Mouse (Mus musculus) lung, embryonic 15.5 days (tissue): ENCODE measurements around the gene AI661453. TPM values are rescaled to one million over a fixed set of nuclear protein-coding genes. Genes with fewer than 3 reads are reported as not detected.

ENCODE experiments used
- ATAC-seq: fragments of 200-750 bp; cut with Nextera tagmentation; 2 replicates; pipeline ENCODE4 v1.8.0; 2017; ENCODE audit warnings: moderate number of reproducible peaks, borderline replicate concordance; ENCODE audit not compliant: low FRiP score, low TSS enrichment; ENCODE audit errors: extremely low read depth
- H3K27ac ChIP-seq: fragments of 300-500 bp; sonication (generic); 2 replicates; pipeline ENCODE4 v1.5.1; 2015; ENCODE audit warnings: moderate library complexity, mild to moderate bottlenecking, inconsistent platforms
- H3K27me3 ChIP-seq: fragments of 300-500 bp; sonication (generic); 2 replicates; pipeline ENCODE4 v1.6.1; 2015; ENCODE audit warnings: inconsistent platforms
- H3K36me3 ChIP-seq: fragments of 300-500 bp; sonication (generic); 2 replicates; pipeline ENCODE4 v1.6.1; 2015; ENCODE audit warnings: inconsistent platforms
- H3K4me1 ChIP-seq: fragments of 300-500 bp; sonication (generic); 2 replicates; pipeline ENCODE4 v1.6.1; 2015; ENCODE audit warnings: inconsistent platforms
- H3K4me2 ChIP-seq: fragments of 300-500 bp; sonication (generic); 2 replicates; pipeline ENCODE4 v1.6.1; 2015; ENCODE audit warnings: inconsistent platforms, mild to moderate bottlenecking, moderate library complexity
- H3K4me3 ChIP-seq: fragments of 300-500 bp; sonication (generic); 2 replicates; pipeline ENCODE4 v1.5.1; 2015; ENCODE audit warnings: mild to moderate bottlenecking, inconsistent platforms
- H3K9ac ChIP-seq: fragments of 300-500 bp; sonication (generic); 2 replicates; pipeline ENCODE4 v1.6.1; 2015; ENCODE audit warnings: inconsistent platforms
- H3K9me3 ChIP-seq: fragments of 300-500 bp; sonication (generic); 2 replicates; pipeline ENCODE4 v1.6.1; 2016; ENCODE audit warnings: inconsistent platforms
- WGBS: fragments of 180-500 bp; shearing (Covaris S2); methylation state at CpG from one replicate; pipeline ENCODE4 v1.1.7; 2015; 5-methylcytosine and 5-hydroxymethylcytosine counted together
- polyA plus RNA-seq: library from polyadenylated mRNA; unstranded; fragments of >200 nt; fragmentation: Nextera tagmentation; extraction: Ambion mirVana; gene quantifications from 2 replicates; pipeline ENCODE4 v1.2.1, GENCODE M21; 2015

The AI661453 gene
- polyA plus RNA-seq, 1 experiment from 2014 or later = 2.4 TPM

- ATAC-seq = no peak
- no peak overlapping the region for H3K27ac ChIP-seq
- no peaks in the 10 kb centered on the region for H3K9me3 ChIP-seq
- H3K9ac ChIP-seq = no peak overlapping the region
- H3K4me1 ChIP-seq = peaks cover 39% of the 10 kb centered on the region
- 0 out of 2 replicates have a peak, but pooled peaks cover 1% of the 10 kb centered on the region for H3K27me3 ChIP-seq
- no peak overlapping the region for H3K4me2 ChIP-seq
- H3K4me3 ChIP-seq = no peak overlapping the region
- WGBS = 74% methylated on average over 2 of the region's 2 CpGs
- no peaks in the 10 kb centered on the region for H3K36me3 ChIP-seq
Measured at GRCm38 (mm10) chr17:47458936-47459335, 22.5 kb downstream of the AI661453 start.

- Histone ChIP-seq H3K9me3 (no peaks in the 10 kb centered on the region), H3K36me3 (no peaks in the 10 kb centered on the region), H3K27ac (no peak overlapping the region), H3K27me3 (0 out of 2 replicates have a peak, but pooled peaks cover 6% of the 10 kb centered on the region), H3K9ac (no peak overlapping the region), H3K4me1 (peaks cover 39% of the 10 kb centered on the region), H3K4me2 (no peak overlapping the region), H3K4me3 (no peak overlapping the region)
- ATAC-seq = no peak
- WGBS = 54% methylated on average over 3 of the region's 3 CpGs
Measured at GRCm38 (mm10) chr17:47459341-47459919, 23.0 kb downstream of the AI661453 start.

GRCm38 (mm10) chr17:47461688-47462087, 25.3 kb downstream of the AI661453 start:
- Histone ChIP-seq H3K27me3 (peaks cover 19% of the 10 kb centered on the region; the same call in 1 of the 2 replicates), H3K9ac (no peak overlapping the region), H3K4me3 (no peak overlapping the region), H3K4me2 (no peak overlapping the region), H3K36me3 (no peaks in the 10 kb centered on the region), H3K27ac (peak overlapping the region; percentile 74), H3K4me1 (peaks cover 34% of the 10 kb centered on the region), H3K9me3 (no peaks in the 10 kb centered on the region)
- no peak for ATAC-seq
- 36% methylated on average over 3 of the region's 3 CpGs for WGBS

- Histone ChIP-seq H3K4me3 (no peak overlapping the region), H3K9ac (no peak overlapping the region), H3K27ac (peak overlapping the region; percentile 74), H3K4me1 (peaks cover 34% of the 10 kb centered on the region), H3K27me3 (peaks cover 24% of the 10 kb centered on the region; the same call in 1 of the 2 replicates), H3K9me3 (no peaks in the 10 kb centered on the region), H3K4me2 (no peak overlapping the region), H3K36me3 (no peaks in the 10 kb centered on the region)
- 51% methylated on average over 7 of the region's 7 CpGs for WGBS
- no peak for ATAC-seq
Measured at GRCm38 (mm10) chr17:47462209-47462608, 25.8 kb downstream of the AI661453 start.

GRCm38 (mm10) chr17:47462728-47463388, 26.4 kb downstream of the AI661453 start:
- no peak overlapping the region for H3K4me2 ChIP-seq
- 23% methylated on average over 9 of the region's 9 CpGs for WGBS
- H3K4me1 ChIP-seq = peaks cover 38% of the 10 kb centered on the region
- no peak overlapping the region for H3K9ac ChIP-seq
- H3K27me3 ChIP-seq = peaks cover 31% of the 10 kb centered on the region
- no peaks in the 10 kb centered on the region for H3K36me3 ChIP-seq
- peak; percentile 65; the same call in 1 of the 2 replicates for ATAC-seq
- peak overlapping the region; percentile 74 for H3K27ac ChIP-seq
- H3K4me3 ChIP-seq = no peak overlapping the region
- H3K9me3 ChIP-seq = no peaks in the 10 kb centered on the region

GRCm38 (mm10) chr17:47464248-47464965, 28.0 kb downstream of the AI661453 start:
- no peaks in the 10 kb centered on the region for H3K36me3 ChIP-seq
- no peak overlapping the region for H3K9ac ChIP-seq
- peaks cover 44% of the 10 kb centered on the region for H3K4me1 ChIP-seq
- WGBS = 38% methylated on average over 12 of the region's 12 CpGs
- no peak overlapping the region for H3K4me3 ChIP-seq
- no peak overlapping the region for H3K4me2 ChIP-seq
- peaks cover 38% of the 10 kb centered on the region for H3K27me3 ChIP-seq
- no peak for ATAC-seq
- H3K27ac ChIP-seq = no peak overlapping the region
- no peaks in the 10 kb centered on the region for H3K9me3 ChIP-seq

GRCm38 (mm10) chr17:47465016-47465415, 28.6 kb downstream of the AI661453 start:
- Histone ChIP-seq H3K36me3 (no peaks in the 10 kb centered on the region), H3K4me1 (peaks cover 40% of the 10 kb centered on the region), H3K27ac (no peak overlapping the region), H3K9me3 (no peaks in the 10 kb centered on the region), H3K4me2 (no peak overlapping the region), H3K4me3 (no peak overlapping the region), H3K9ac (no peak overlapping the region), H3K27me3 (peaks cover 38% of the 10 kb centered on the region)
- 65% methylated on average over 11 of the region's 11 CpGs for WGBS
- ATAC-seq = no peak

- 36% methylated on average over 9 of the region's 9 CpGs for WGBS
- H3K4me2 ChIP-seq = no peak overlapping the region
- no peaks in the 10 kb centered on the region for H3K36me3 ChIP-seq
- H3K27me3 ChIP-seq = peaks cover 38% of the 10 kb centered on the region
- H3K4me1 ChIP-seq = peaks cover 45% of the 10 kb centered on the region
- H3K27ac ChIP-seq = no peak overlapping the region
- no peak overlapping the region for H3K9ac ChIP-seq
- no peaks in the 10 kb centered on the region for H3K9me3 ChIP-seq
- no peak overlapping the region for H3K4me3 ChIP-seq
- ATAC-seq = no peak
Measured at GRCm38 (mm10) chr17:47466284-47466683, 29.9 kb downstream of the AI661453 start.

- Histone ChIP-seq H3K36me3 (no peaks in the 10 kb centered on the region), H3K27ac (no peak overlapping the region), H3K4me1 (peaks cover 38% of the 10 kb centered on the region), H3K4me2 (no peak overlapping the region), H3K27me3 (peaks cover 38% of the 10 kb centered on the region), H3K9ac (no peak overlapping the region), H3K4me3 (no peak overlapping the region), H3K9me3 (no peaks in the 10 kb centered on the region)
- WGBS = 71% methylated on average over 11 of the region's 11 CpGs
- ATAC-seq = no peak
Measured at GRCm38 (mm10) chr17:47467659-47468058, 31.2 kb downstream of the AI661453 start.

- Histone ChIP-seq H3K36me3 (no peaks in the 10 kb centered on the region), H3K27ac (no peak overlapping the region), H3K4me2 (peak overlapping the region; percentile 35), H3K4me3 (no peak overlapping the region; the same call in 1 of the 2 replicates), H3K9ac (no peak overlapping the region), H3K9me3 (no peaks in the 10 kb centered on the region), H3K27me3 (peaks cover 38% of the 10 kb centered on the region), H3K4me1 (peaks cover 39% of the 10 kb centered on the region)
- 34% methylated on average over 14 of the region's 14 CpGs for WGBS
- ATAC-seq = no peak
Measured at GRCm38 (mm10) chr17:47468063-47468462, 31.6 kb downstream of the AI661453 start.

GRCm38 (mm10) chr17:47468466-47468865, 32.1 kb downstream of the AI661453 start:
- ATAC-seq = no peak
- H3K27me3 ChIP-seq = peaks cover 38% of the 10 kb centered on the region
- no peak overlapping the region; the same call in 1 of the 2 replicates for H3K4me3 ChIP-seq
- H3K36me3 ChIP-seq = no peaks in the 10 kb centered on the region
- H3K4me1 ChIP-seq = peaks cover 39% of the 10 kb centered on the region
- 16% methylated on average over 34 of the region's 34 CpGs for WGBS
- H3K9me3 ChIP-seq = no peaks in the 10 kb centered on the region
- H3K9ac ChIP-seq = no peak overlapping the region
- peak overlapping the region; percentile 35 for H3K4me2 ChIP-seq
- no peak overlapping the region for H3K27ac ChIP-seq

- no peak overlapping the region for H3K4me2 ChIP-seq
- H3K4me3 ChIP-seq = no peak overlapping the region
- 82% methylated on average over 4 of the region's 4 CpGs for WGBS
- H3K9me3 ChIP-seq = no peaks in the 10 kb centered on the region
- no peak overlapping the region for H3K9ac ChIP-seq
- H3K27ac ChIP-seq = no peak overlapping the region
- peaks cover 32% of the 10 kb centered on the region for H3K4me1 ChIP-seq
- peaks cover 30% of the 10 kb centered on the region for H3K27me3 ChIP-seq
- ATAC-seq = no peak
- no peaks in the 10 kb centered on the region for H3K36me3 ChIP-seq
Measured at GRCm38 (mm10) chr17:47469642-47470041, 33.2 kb downstream of the AI661453 start.
